Mouse (Mus musculus) limb, embryonic 11.5 days (tissue): Measurements from ENCODE around the gene Kdm6a. TPM values are rescaled to one million over a fixed set of nuclear protein-coding genes. Genes with fewer than 3 reads are reported as not detected.

Source experiments
- ATAC-seq: fragments of 200-750 bp; cut with Nextera tagmentation; 2 replicates; pipeline ENCODE4 v1.8.0; 2017; ENCODE audit warnings: low read depth; ENCODE audit not compliant: insufficient number of reproducible peaks, low FRiP score, low TSS enrichment
- DNase-seq: peaks from one replicate; pipeline ENCODE4 v3.0.0-alpha.2; 2015; ENCODE audit warnings: low spot score
- H3K27ac ChIP-seq: fragments of 300-500 bp; sonication (generic); replicated peaks from 2 replicates; pipeline ENCODE4 v1.5.1; 2014; ENCODE audit warnings: low read depth, mild to moderate bottlenecking, low read length
- H3K27me3 ChIP-seq: fragments of 300-500 bp; sonication (generic); 2 replicates; pipeline ENCODE4 v1.6.1; 2014; ENCODE audit warnings: mild to moderate bottlenecking, low read length, mixed read lengths; ENCODE audit not compliant: control insufficient read depth, insufficient read depth
- H3K36me3 ChIP-seq: fragments of 300-500 bp; sonication (generic); 2 replicates; pipeline ENCODE4 v1.6.1; 2014; ENCODE audit warnings: mild to moderate bottlenecking, low read length, moderate library complexity, mixed read lengths; ENCODE audit not compliant: control insufficient read depth, insufficient read depth
- H3K4me1 ChIP-seq: fragments of 300-500 bp; sonication (generic); 2 replicates; pipeline ENCODE4 v1.6.1; 2014; ENCODE audit warnings: low read length, mixed read lengths; ENCODE audit not compliant: control insufficient read depth, insufficient read depth
- H3K4me2 ChIP-seq: fragments of 300-500 bp; sonication (generic); 2 replicates; pipeline ENCODE4 v1.6.1; 2014; ENCODE audit warnings: low read depth, mild to moderate bottlenecking, moderate library complexity; ENCODE audit not compliant: severe bottlenecking
- H3K4me3 ChIP-seq: fragments of 300-500 bp; sonication (generic); 2 replicates; pipeline ENCODE4 v1.5.1; 2014; ENCODE audit warnings: low read depth, low read length
- H3K9ac ChIP-seq: fragments of 300-500 bp; sonication (generic); 2 replicates; pipeline ENCODE4 v1.6.1; 2014; ENCODE audit warnings: mild to moderate bottlenecking, low read length
- H3K9me3 ChIP-seq: fragments of 300-500 bp; sonication (generic); 2 replicates; pipeline ENCODE4 v1.6.1; 2016; ENCODE audit warnings: low read length; ENCODE audit not compliant: control insufficient read depth
- WGBS: fragments of 180-500 bp; shearing (Covaris S2); extraction: QIAGEN DNeasy Blood & Tissue Kit; methylation state at CpG from one replicate; pipeline ENCODE4 v1.1.7; 2014; 5-methylcytosine and 5-hydroxymethylcytosine counted together
- polyA plus RNA-seq: library from polyadenylated mRNA; unstranded; fragments of >200 nt; fragmentation: Nextera tagmentation; extraction: Ambion mirVana; gene quantifications from 2 replicates; pipeline ENCODE4 v1.2.1, GENCODE M21; 2014

The Kdm6a gene
- polyA plus RNA-seq = 31.4 and 39.7 TPM in 2 replicates

DNA sequence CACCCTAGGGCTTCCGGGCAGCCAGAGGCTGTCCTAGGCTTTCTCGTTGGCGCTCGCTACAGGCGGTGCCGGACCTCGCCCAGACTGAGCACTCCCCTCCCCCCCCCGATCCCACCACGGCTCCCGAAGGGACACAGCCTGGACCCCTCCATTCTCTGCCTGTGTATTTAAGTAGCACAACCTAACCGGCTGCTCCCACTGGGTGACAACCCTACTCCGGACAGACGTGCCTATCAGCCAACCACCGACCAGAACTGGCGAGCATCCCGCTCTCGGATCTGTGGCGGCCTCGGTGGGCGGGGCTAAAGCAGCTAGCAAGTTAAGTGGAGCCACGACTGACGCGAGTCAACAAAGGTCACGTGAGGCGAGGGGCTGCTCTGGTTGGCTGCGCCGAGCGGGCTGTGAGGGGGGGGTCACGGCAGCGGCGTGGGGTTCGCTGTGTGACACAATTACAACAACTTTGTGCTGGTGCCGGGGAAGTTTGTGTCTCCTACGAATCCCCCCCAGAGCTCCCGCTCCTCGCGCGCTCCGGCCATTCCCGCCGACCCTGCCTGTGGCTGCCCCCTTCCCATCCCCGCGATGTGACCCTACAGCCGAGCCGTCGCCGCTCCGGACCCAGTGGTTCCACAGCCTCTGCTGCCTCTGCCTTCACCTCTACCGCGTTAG, at the start of gene Kdm6a:
TSS of gene Kdm6a (plus strand) at position 384 of the 666 bp plus-strand sequence.
- Histone ChIP-seq H3K4me3 (peak within 1 kb of the TSS; percentile 78), H3K27me3 (no peaks in the 10 kb centered on the region), H3K36me3 (no peaks in the 10 kb centered on the region), H3K9me3 (no peaks in the 10 kb centered on the region), H3K27ac (peak within 1 kb of the TSS; percentile 94), H3K4me1 (no peaks in the 10 kb centered on the region), H3K4me2 (peak within 1 kb of the TSS; percentile 56), H3K9ac (peak within 1 kb of the TSS; percentile 90)
- under 1% methylated on average over 50 of the region's 50 CpGs for WGBS
- DNase-seq (peak; percentile 97), ATAC-seq (peak; percentile 100)

DNA sequence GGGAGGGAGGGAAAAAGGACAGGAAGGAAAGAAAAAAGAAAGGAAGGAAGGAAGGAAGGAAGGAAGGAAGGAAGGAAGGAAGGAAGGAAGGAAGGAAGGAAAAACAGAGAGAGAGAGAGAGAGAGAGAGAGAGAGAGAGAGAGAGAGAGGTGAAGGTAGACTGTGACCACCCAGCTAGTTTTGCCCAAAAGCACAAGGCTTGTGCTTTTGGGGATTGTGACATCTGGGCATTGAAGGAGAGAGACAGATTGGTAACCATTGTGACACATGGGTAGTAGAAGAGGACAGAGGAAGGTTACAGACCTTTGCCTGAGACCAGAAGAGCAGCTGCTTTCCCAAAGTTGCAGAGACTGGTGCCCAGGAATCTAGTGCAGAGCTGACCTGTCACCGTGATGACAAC, 16.8 kb upstream of the Kdm6a start, which contains the start of gene Dusp21:
TSS of gene Dusp21 (plus strand) at position 301 of the 400 bp plus-strand sequence.
- no peak within 1 kb of the TSS for H3K27ac ChIP-seq
- H3K4me1 ChIP-seq = no peaks in the 10 kb centered on the region
- no peaks in the 10 kb centered on the region for H3K36me3 ChIP-seq
- ATAC-seq (no peak), DNase-seq (no peak)
- no peak within 1 kb of the TSS for H3K4me3 ChIP-seq
- H3K9ac ChIP-seq = no peak within 1 kb of the TSS
- WGBS = 93% methylated on average over 1 of the region's 1 CpGs
- H3K9me3 ChIP-seq = no peaks in the 10 kb centered on the region
- H3K27me3 ChIP-seq = no peaks in the 10 kb centered on the region
- no peak within 1 kb of the TSS for H3K4me2 ChIP-seq

DNA sequence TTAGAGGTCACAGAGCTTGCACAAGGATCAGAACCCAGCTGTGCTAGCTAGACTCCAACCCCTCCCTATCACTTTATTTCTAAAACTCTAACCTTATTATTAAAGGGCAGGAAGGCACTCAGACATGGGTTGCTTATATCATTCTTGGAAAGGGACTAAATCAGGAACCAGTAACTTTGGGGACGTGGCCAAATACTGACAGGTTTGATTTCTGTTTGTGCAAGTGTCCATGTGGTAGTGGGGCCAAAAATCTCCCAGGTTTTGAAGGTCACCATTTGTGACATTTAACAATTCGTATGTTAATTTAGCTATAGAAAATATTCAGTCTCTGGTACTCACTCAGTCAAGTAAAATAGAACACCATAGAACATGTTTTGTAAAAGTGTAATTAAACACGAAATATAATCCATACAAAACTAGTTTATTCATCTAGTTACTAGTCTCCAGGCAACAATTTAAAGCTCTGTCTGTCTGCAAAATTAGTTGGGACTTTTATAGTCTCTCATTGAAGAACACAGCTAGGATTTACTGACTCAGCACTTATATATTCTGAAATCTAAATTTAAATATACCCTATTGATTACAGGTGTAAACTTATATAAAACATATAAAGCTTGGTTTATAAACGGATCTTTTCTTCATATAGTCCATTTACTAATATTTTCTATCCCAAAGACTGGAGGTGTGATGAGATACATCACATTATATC, 1.5 kb upstream of the Kdm6a start:
- H3K4me3 ChIP-seq = no peak overlapping the region; the same call in 1 of the 2 replicates
- 71% methylated on average over 4 of the region's 4 CpGs for WGBS

GRCm38 (mm10) chrX:18161796-18162191, 581 bp upstream of the Kdm6a start:
- no peaks in the 10 kb centered on the region for H3K27me3 ChIP-seq
- peak overlapping the region; percentile 56 for H3K4me2 ChIP-seq
- H3K36me3 ChIP-seq = no peaks in the 10 kb centered on the region
- under 1% methylated on average over 24 of the region's 28 CpGs for WGBS
- peak; percentile 85 for ATAC-seq
- H3K27ac ChIP-seq = peak overlapping the region; percentile 65
- no peaks in the 10 kb centered on the region for H3K4me1 ChIP-seq
- peak overlapping the region; percentile 78 for H3K4me3 ChIP-seq
- H3K9ac ChIP-seq = peak overlapping the region; percentile 76
- no peak for DNase-seq
- H3K9me3 ChIP-seq = no peaks in the 10 kb centered on the region

More for the DNA sequence above, 1.5 kb upstream of the Kdm6a start:
- no peak for ATAC-seq
- no peaks in the 10 kb centered on the region for H3K9me3 ChIP-seq
- H3K27me3 ChIP-seq = no peaks in the 10 kb centered on the region
- DNase-seq = no peak
- no peak overlapping the region for H3K27ac ChIP-seq
- H3K36me3 ChIP-seq = no peaks in the 10 kb centered on the region
- H3K4me1 ChIP-seq = no peaks in the 10 kb centered on the region
- no peak overlapping the region for H3K4me2 ChIP-seq
- H3K9ac ChIP-seq = no peak overlapping the region

- H3K4me2 ChIP-seq = peak overlapping the region; percentile 44
- peak overlapping the region; percentile 78 for H3K4me3 ChIP-seq
- DNase-seq (peak; percentile 73), ATAC-seq (no peak)
- H3K9ac ChIP-seq = peak overlapping the region; percentile 90
- H3K27ac ChIP-seq = peak overlapping the region; percentile 94
- H3K4me1 ChIP-seq = no peaks in the 10 kb centered on the region
- no peaks in the 10 kb centered on the region for H3K27me3 ChIP-seq
- no peaks in the 10 kb centered on the region for H3K9me3 ChIP-seq
- WGBS = under 1% methylated on average over 68 of the region's 95 CpGs
- H3K36me3 ChIP-seq = no peaks in the 10 kb centered on the region
Observed at GRCm38 (mm10) chrX:18162861-18163731, 721 bp downstream of the Kdm6a start.

DNA sequence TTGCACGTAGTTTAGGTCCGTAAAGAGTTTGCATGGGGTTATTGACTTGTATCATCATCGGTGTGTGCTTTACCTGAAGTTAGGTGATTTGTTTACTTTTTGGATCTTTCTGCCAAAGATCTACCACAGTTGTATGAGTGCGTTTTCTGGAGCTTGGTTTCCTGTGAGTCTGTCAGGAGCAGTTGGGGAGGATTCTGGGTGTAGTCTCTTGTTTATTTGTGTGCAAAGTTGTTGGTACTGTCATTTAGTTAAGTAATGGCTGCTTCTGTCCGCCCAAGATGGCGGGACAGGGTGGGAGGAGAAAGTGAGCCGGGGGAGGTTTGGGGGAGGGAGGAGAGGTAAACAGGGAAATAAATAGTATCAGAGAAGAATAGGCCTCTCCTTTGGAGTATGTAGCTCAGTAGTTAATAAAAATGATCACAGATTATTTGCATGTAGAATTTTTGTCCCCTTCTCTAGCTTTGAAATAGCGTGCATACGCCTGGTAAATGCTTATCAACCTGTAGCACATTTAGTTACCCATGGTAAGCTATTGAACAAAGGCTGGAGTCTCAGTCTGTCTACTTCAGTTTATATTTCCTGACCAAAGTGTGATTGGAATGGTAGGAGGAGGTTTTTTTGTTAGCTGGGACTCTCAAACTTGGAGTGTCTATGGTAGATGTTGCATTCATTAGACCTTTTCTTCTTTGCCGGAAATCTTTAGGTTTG, 1.7 kb downstream of the Kdm6a start:
- ATAC-seq (no peak), DNase-seq (peak; percentile 38)
- no peaks in the 10 kb centered on the region for H3K9me3 ChIP-seq
- H3K9ac ChIP-seq = peak overlapping the region; percentile 90
- 4% methylated on average over 10 of the region's 10 CpGs for WGBS
- peak overlapping the region; percentile 94 for H3K27ac ChIP-seq
- no peaks in the 10 kb centered on the region for H3K36me3 ChIP-seq
- H3K4me2 ChIP-seq = peak overlapping the region; percentile 44
- no peaks in the 10 kb centered on the region for H3K4me1 ChIP-seq
- peak overlapping the region; percentile 78 for H3K4me3 ChIP-seq
- H3K27me3 ChIP-seq = no peaks in the 10 kb centered on the region

DNA sequence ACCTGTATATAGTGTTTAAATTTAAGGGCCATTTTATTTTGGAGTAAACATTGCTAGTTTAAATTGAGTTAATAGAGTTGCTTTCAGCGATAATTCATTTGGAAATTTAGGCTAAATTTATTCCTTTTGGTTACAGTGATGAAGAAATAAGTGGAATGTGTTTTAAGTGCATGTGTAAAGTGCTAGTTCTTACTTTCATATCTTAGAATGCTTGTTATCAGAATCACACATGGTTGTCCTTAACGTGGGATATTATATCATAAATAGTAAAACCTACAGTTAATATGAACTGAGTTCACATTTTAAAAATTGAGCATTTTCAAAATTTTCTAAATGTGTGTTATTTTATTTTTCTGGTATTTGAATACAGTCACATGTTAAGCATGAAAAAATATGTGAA, 2.7 kb downstream of the Kdm6a start:
- DNase-seq (no peak), ATAC-seq (no peak)
- H3K27me3 ChIP-seq = no peaks in the 10 kb centered on the region
- no peak overlapping the region for H3K4me3 ChIP-seq
- H3K9ac ChIP-seq = no peak overlapping the region
- H3K4me1 ChIP-seq = no peaks in the 10 kb centered on the region
- no peak overlapping the region for H3K4me2 ChIP-seq
- no peaks in the 10 kb centered on the region for H3K9me3 ChIP-seq
- H3K27ac ChIP-seq = no peak overlapping the region
- 86% methylated on average over 2 of the region's 2 CpGs for WGBS
- H3K36me3 ChIP-seq = no peaks in the 10 kb centered on the region
